Mouse (Mus musculus) adrenal gland, postnatal 10 days (tissue): ENCODE results near the gene Cst8. TPM values are rescaled to one million over a fixed set of nuclear protein-coding genes. Genes with fewer than 3 reads are reported as not detected.

ENCODE experiments used
- total RNA-seq, 2 experiments: library from RNA; stranded (reverse); gene quantifications; 2 replicates each; pipeline ENCODE4 v1.2.3; 2021

The Cst8 gene
- total RNA-seq, 2 experiments from 2014 or later: 60.9 to 87.0 TPM

Other genes starting within 250 kb of the Cst8 start
- 10 to 100 TPM; 20.0 to 22.6 TPM for gene Nxt1, start 126.2 kb upstream of the Cst8 start, total RNA-seq
- 10 to 100 TPM; 28.1 to 31.7 TPM for gene Gzf1, start 117.8 kb upstream of the Cst8 start, total RNA-seq
- 10 to 100 TPM in 1 of 2 experiments, 1 to 10 TPM in 1; 5.5 to 10.4 TPM for gene Napb, start 66.3 kb upstream of the Cst8 start, total RNA-seq
- not detected for gene Cstl1, start 48.4 kb upstream of the Cst8 start, total RNA-seq
- gene Cst11, start 27.3 kb upstream of the Cst8 start, total RNA-seq: not detected
- gene 8030411F24Rik, start 16.8 kb upstream of the Cst8 start, total RNA-seq: not detected
- gene Cst12, start 9.4 kb upstream of the Cst8 start, total RNA-seq: not detected
- not detected for gene Cst13, start 21.3 kb downstream of the Cst8 start, total RNA-seq
- not detected for gene Cst9, start 36.4 kb downstream of the Cst8 start, total RNA-seq
- gene 9230104L09Rik, start 66.3 kb downstream of the Cst8 start, total RNA-seq: 1 to 10 TPM; 1.4 to 1.7 TPM
- 100 to 1,000 TPM; 839 to 876 TPM for gene Cst3, start 76.9 kb downstream of the Cst8 start, total RNA-seq
- not detected for gene Gm1330, start 204.5 kb downstream of the Cst8 start, total RNA-seq
- gene Gm10750, start 218.5 kb downstream of the Cst8 start, total RNA-seq: not detected